Mouse (Mus musculus) heart, embryonic 13.5 days (tissue): ENCODE results near the gene Zbtb7b. TPM values are rescaled to one million over a fixed set of nuclear protein-coding genes. Genes with fewer than 3 reads are reported as not detected.

ENCODE experiments used
- ATAC-seq: fragments of 200-750 bp; cut with Nextera tagmentation; 2 replicates; pipeline ENCODE4 v1.8.0; 2017; ENCODE audit warnings: moderate TSS enrichment; ENCODE audit not compliant: insufficient number of reproducible peaks, low FRiP score, low TSS enrichment; ENCODE audit errors: extremely low read depth
- H3K27ac ChIP-seq: fragments of 300-500 bp; sonication (generic); replicated peaks from 2 replicates; pipeline ENCODE4 v1.5.1; 2015; ENCODE audit warnings: moderate library complexity, mild to moderate bottlenecking, inconsistent platforms
- H3K27me3 ChIP-seq: fragments of 300-500 bp; sonication (generic); replicated peaks from 2 replicates; pipeline ENCODE4 v1.6.1; 2015; ENCODE audit warnings: mild to moderate bottlenecking, inconsistent platforms
- H3K36me3 ChIP-seq: fragments of 300-500 bp; sonication (generic); 2 replicates; pipeline ENCODE4 v1.6.1; 2015; ENCODE audit warnings: mild to moderate bottlenecking, inconsistent platforms
- H3K4me1 ChIP-seq: fragments of 300-500 bp; sonication (generic); 2 replicates; pipeline ENCODE4 v1.6.1; 2015; ENCODE audit warnings: inconsistent platforms
- H3K4me2 ChIP-seq: fragments of 300-500 bp; sonication (generic); 2 replicates; pipeline ENCODE4 v1.6.1; 2015; ENCODE audit warnings: inconsistent platforms, mild to moderate bottlenecking, moderate library complexity
- H3K4me3 ChIP-seq: fragments of 300-500 bp; sonication (generic); 2 replicates; pipeline ENCODE4 v1.5.1; 2015; ENCODE audit warnings: moderate library complexity, mild to moderate bottlenecking, inconsistent platforms
- H3K9ac ChIP-seq: fragments of 300-500 bp; sonication (generic); 2 replicates; pipeline ENCODE4 v1.6.1; 2015; ENCODE audit warnings: inconsistent platforms, mild to moderate bottlenecking, moderate library complexity
- H3K9me3 ChIP-seq: fragments of 300-500 bp; sonication (generic); 2 replicates; pipeline ENCODE4 v1.6.1; 2016; ENCODE audit warnings: inconsistent platforms
- WGBS: fragments of 180-500 bp; shearing (Covaris S2); methylation state at CpG from one replicate; pipeline ENCODE4 v1.1.7; 2015; ENCODE audit warnings: mixed read lengths; 5-methylcytosine and 5-hydroxymethylcytosine counted together
- polyA plus RNA-seq: library from polyadenylated mRNA; unstranded; fragments of >200 nt; fragmentation: Nextera tagmentation; extraction: Ambion mirVana; gene quantifications from 2 replicates; pipeline ENCODE4 v1.2.1, GENCODE M21; 2015

Zbtb7b gene
- polyA plus RNA-seq, 1 experiment from 2014 or later = 1.9 TPM

DNA sequence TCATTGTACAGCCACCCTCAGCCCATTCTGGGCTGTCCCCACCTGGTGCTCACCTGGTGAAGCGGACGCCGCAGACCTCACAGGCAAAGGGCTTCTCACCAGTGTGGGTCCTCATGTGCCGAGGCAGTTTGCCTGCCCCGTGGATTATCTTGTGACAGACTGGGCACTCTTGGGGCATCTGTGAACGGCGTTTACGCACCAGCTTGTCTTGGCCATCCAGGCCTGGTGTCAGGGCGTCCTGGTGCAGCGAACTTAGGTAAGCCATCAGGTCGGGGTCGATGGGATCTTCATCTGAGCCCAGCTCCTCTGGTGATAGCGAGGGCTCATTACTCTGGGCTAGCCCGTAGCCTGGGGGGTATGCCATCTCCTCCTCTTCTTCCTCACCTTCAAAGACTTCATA is 14.3 kb downstream of the Zbtb7b start:
- no peak overlapping the region for H3K27ac ChIP-seq
- 94% methylated on average over 14 of the region's 14 CpGs for WGBS
- peaks cover 26% of the 10 kb centered on the region for H3K36me3 ChIP-seq
- H3K4me2 ChIP-seq = no peak overlapping the region
- no peaks in the 10 kb centered on the region for H3K9me3 ChIP-seq
- H3K4me3 ChIP-seq = no peak overlapping the region
- H3K9ac ChIP-seq = no peak overlapping the region
- no peak for ATAC-seq
- H3K4me1 ChIP-seq = peaks cover 28% of the 10 kb centered on the region
- no peaks in the 10 kb centered on the region for H3K27me3 ChIP-seq

GRCm38 (mm10) chr3:89379388-89380131 is 15.0 kb downstream of the Zbtb7b start:
- ATAC-seq = no peak
- Histone ChIP-seq H3K4me1 (peaks cover 21% of the 10 kb centered on the region), H3K4me2 (peak overlapping the region; percentile 87; the same call in 1 of the 2 replicates), H3K4me3 (no peak overlapping the region), H3K36me3 (peaks cover 26% of the 10 kb centered on the region), H3K27me3 (no peaks in the 10 kb centered on the region), H3K9ac (peak overlapping the region; percentile 86; the same call in 1 of the 2 replicates), H3K27ac (no peak overlapping the region), H3K9me3 (no peaks in the 10 kb centered on the region)
- 87% methylated on average over 31 of the region's 31 CpGs for WGBS

- Histone ChIP-seq H3K4me1 (peaks cover 20% of the 10 kb centered on the region), H3K27ac (peak overlapping the region; percentile 54), H3K9ac (peak overlapping the region; percentile 86), H3K4me3 (peak overlapping the region; percentile 66), H3K4me2 (peak overlapping the region; percentile 87), H3K9me3 (no peaks in the 10 kb centered on the region), H3K27me3 (no peaks in the 10 kb centered on the region), H3K36me3 (peaks cover 26% of the 10 kb centered on the region)
- 2% methylated on average over 29 of the region's 29 CpGs for WGBS
- ATAC-seq = peak; percentile 76
Measured at GRCm38 (mm10) chr3:89378394-89379067, 16.0 kb downstream of the Zbtb7b start.

DNA sequence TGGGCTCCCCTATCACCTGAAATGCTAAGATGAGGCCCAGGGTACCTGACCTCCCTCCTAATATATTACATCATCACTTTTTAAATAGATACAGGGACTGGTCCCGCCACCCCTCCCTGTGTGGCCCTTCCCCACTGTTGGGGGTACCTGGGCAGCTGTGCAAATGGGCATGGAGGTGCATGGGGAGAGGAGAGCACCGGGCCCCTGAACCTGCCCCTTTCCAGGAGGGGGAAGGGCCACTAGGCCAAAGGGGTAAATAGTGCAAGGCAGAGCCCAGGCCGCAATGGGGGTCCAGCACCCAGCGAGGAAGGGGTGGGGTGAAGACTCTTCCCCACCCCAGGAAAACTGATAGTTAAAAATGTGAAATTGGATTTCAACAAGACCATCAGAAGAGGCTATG is 16.7 kb downstream of the Zbtb7b start:
- H3K9ac ChIP-seq = peak overlapping the region; percentile 86
- H3K27ac ChIP-seq = no peak overlapping the region
- H3K4me1 ChIP-seq = peaks cover 20% of the 10 kb centered on the region
- no peak for ATAC-seq
- 68% methylated on average over 4 of the region's 4 CpGs for WGBS
- no peaks in the 10 kb centered on the region for H3K27me3 ChIP-seq
- peak overlapping the region; percentile 66; the same call in 1 of the 2 replicates for H3K4me3 ChIP-seq
- peak overlapping the region; percentile 87 for H3K4me2 ChIP-seq
- H3K36me3 ChIP-seq = peaks cover 26% of the 10 kb centered on the region
- H3K9me3 ChIP-seq = no peaks in the 10 kb centered on the region

- Histone ChIP-seq H3K36me3 (no peaks in the 10 kb centered on the region), H3K27ac (no peak overlapping the region), H3K4me2 (no peak overlapping the region), H3K4me3 (no peak overlapping the region), H3K9me3 (no peaks in the 10 kb centered on the region), H3K9ac (no peak overlapping the region), H3K4me1 (peaks cover 16% of the 10 kb centered on the region), H3K27me3 (no peaks in the 10 kb centered on the region)
- no peak for ATAC-seq
- WGBS = 39% methylated on average over 5 of the region's 5 CpGs
Measured at GRCm38 (mm10) chr3:89373581-89374231, 20.9 kb downstream of the Zbtb7b start.

DNA sequence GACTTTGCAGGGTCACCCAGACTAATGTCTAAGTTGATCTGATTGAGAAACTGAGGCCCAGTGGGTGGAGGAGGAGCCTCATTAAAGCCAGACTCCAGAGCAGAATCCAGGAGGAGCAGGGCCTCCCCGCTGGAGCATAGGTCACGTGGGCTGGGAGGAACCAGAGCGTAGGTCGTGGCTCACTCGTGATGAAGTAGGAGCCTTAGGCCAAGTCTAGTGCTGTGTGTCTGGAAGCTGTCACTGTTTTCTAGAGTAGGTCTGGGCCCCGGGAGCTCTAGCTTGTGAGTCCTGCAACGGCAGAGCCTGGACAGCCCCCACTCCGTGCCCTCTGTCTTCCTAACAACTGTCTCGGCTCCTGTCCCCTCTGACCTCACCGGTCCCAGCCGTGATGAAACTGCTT is 27.2 kb downstream of the Zbtb7b start:
- no peak overlapping the region for H3K9ac ChIP-seq
- no peaks in the 10 kb centered on the region for H3K9me3 ChIP-seq
- H3K4me2 ChIP-seq = no peak overlapping the region
- peaks cover 6% of the 10 kb centered on the region; the same call in 1 of the 2 replicates for H3K4me1 ChIP-seq
- WGBS = 43% methylated on average over 11 of the region's 11 CpGs
- H3K4me3 ChIP-seq = no peak overlapping the region
- H3K36me3 ChIP-seq = no peaks in the 10 kb centered on the region
- H3K27me3 ChIP-seq = peaks cover 15% of the 10 kb centered on the region
- no peak for ATAC-seq
- H3K27ac ChIP-seq = no peak overlapping the region

- H3K4me3 ChIP-seq = no peak overlapping the region
- ATAC-seq = no peak
- H3K36me3 ChIP-seq = no peaks in the 10 kb centered on the region
- no peaks in the 10 kb centered on the region for H3K9me3 ChIP-seq
- 69% methylated on average over 20 of the region's 20 CpGs for WGBS
- no peak overlapping the region for H3K9ac ChIP-seq
- no peak overlapping the region for H3K4me2 ChIP-seq
- H3K27ac ChIP-seq = no peak overlapping the region
- peaks cover 15% of the 10 kb centered on the region for H3K27me3 ChIP-seq
- H3K4me1 ChIP-seq = peaks cover 6% of the 10 kb centered on the region; the same call in 1 of the 2 replicates
Measured at GRCm38 (mm10) chr3:89365486-89366414, 28.8 kb downstream of the Zbtb7b start.

DNA sequence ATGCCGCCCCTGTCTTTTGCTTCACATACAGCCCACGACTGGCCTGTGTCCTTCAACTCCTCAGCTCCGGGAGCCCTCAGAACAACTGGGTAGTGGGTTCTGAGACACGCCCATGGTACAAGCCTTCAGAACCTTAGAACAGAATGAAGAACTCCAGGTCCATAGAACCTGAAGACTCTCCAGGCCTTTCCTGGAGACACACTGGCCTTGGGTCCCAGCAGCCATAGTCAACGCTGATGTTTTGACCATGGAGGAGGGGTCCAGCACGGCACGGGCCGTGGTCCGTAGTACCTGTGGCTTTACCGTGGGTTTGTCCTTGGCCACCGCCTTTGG is 29.5 kb downstream of the Zbtb7b start, which contains the start of gene Dcst1:
Gene Dcst1, minus strand, starts transcription at position 101 of the 333 bp plus-strand sequence.
- Histone ChIP-seq H3K4me2 (no peak within 1 kb of the TSS), H3K9ac (no peak within 1 kb of the TSS), H3K27me3 (peaks cover 19% of the 10 kb centered on the region), H3K4me3 (no peak within 1 kb of the TSS), H3K36me3 (no peaks in the 10 kb centered on the region), H3K9me3 (no peaks in the 10 kb centered on the region), H3K4me1 (peaks cover 6% of the 10 kb centered on the region; the same call in 1 of the 2 replicates), H3K27ac (no peak within 1 kb of the TSS)
- WGBS = 74% methylated on average over 11 of the region's 11 CpGs
- no peak for ATAC-seq

- Histone ChIP-seq H3K4me1 (peaks cover 6% of the 10 kb centered on the region; the same call in 1 of the 2 replicates), H3K4me3 (no peak overlapping the region), H3K27ac (no peak overlapping the region), H3K9ac (no peak overlapping the region), H3K9me3 (no peaks in the 10 kb centered on the region), H3K27me3 (peaks cover 24% of the 10 kb centered on the region), H3K36me3 (no peaks in the 10 kb centered on the region), H3K4me2 (no peak overlapping the region)
- 59% methylated on average over 8 of the region's 8 CpGs for WGBS
- ATAC-seq = no peak
Measured at GRCm38 (mm10) chr3:89364631-89365030, 29.9 kb downstream of the Zbtb7b start.

GRCm38 (mm10) chr3:89361675-89362074 is 32.9 kb downstream of the Zbtb7b start, which contains the start of gene Dcst2:
Gene Dcst2, plus strand, starts transcription at chr3:89361975.
- peaks cover 6% of the 10 kb centered on the region; the same call in 1 of the 2 replicates for H3K4me1 ChIP-seq
- no peak within 1 kb of the TSS for H3K27ac ChIP-seq
- no peak within 1 kb of the TSS for H3K4me2 ChIP-seq
- 79% methylated on average over 7 of the region's 7 CpGs for WGBS
- no peak within 1 kb of the TSS for H3K9ac ChIP-seq
- no peak for ATAC-seq
- H3K27me3 ChIP-seq = peaks cover 37% of the 10 kb centered on the region
- no peaks in the 10 kb centered on the region for H3K9me3 ChIP-seq
- no peaks in the 10 kb centered on the region for H3K36me3 ChIP-seq
- H3K4me3 ChIP-seq = no peak within 1 kb of the TSS
